Mouse (Mus musculus) cerebellum, adult 2 months (tissue): ENCODE measurements around the gene Gng8.

Experiments
- CTCF ChIP-seq: fragments of 200-500 bp; IDR thresholded peaks from 2 replicates; pipeline ENCODE4 v1.5.1; 2011; ENCODE audit warnings: low read depth, mild to moderate bottlenecking, control low read depth, low read length, moderate library complexity, borderline replicate concordance; ENCODE audit not compliant: insufficient read depth
- POLR2A ChIP-seq: fragments of 200-500 bp; IDR thresholded peaks from 2 replicates; pipeline ENCODE4 v1.6.1; 2011; ENCODE audit warnings: low read length, control low read depth, borderline replicate concordance; ENCODE audit not compliant: insufficient read depth

- TF ChIP-seq POLR2A (no peak), CTCF (no peak)
These were observed 25.0 kb downstream of the Gng8 start for GRCm38 (mm10) chr7:16916342-16917265.
